Mouse (Mus musculus) intestine, embryonic 16.5 days (tissue): ENCODE measurements at regions not wholly inside any gene's neighbourhood (a gene's known extent, or its start where the extent isn't known, plus 50 kb on each side); places are given as distances from the start of the nearest gene placed in this dataset.
A peak's percentile ranks its signal among the peaks of the same experiment; 100 is the strongest.

ENCODE experiments used
- ATAC-seq: fragments of 200-750 bp; cut with Nextera tagmentation; 2 replicates; pipeline ENCODE4 v1.8.0; 2017; ENCODE audit warnings: moderate TSS enrichment, moderate library complexity
- H3K27ac ChIP-seq: fragments of 300-500 bp; sonication (generic); 2 replicates; pipeline ENCODE4 v1.5.1; 2014; ENCODE audit warnings: mild to moderate bottlenecking, low read length
- H3K27me3 ChIP-seq: fragments of 300-500 bp; sonication (generic); replicated peaks from 2 replicates; pipeline ENCODE4 v1.6.1; 2014; ENCODE audit warnings: low read length, control low read depth, mixed read lengths; ENCODE audit not compliant: control insufficient read depth, insufficient read depth
- H3K36me3 ChIP-seq: fragments of 300-500 bp; sonication (generic); 2 replicates; pipeline ENCODE4 v1.6.1; 2014; ENCODE audit warnings: low read length, control low read depth; ENCODE audit not compliant: control insufficient read depth, insufficient read depth
- H3K4me1 ChIP-seq: fragments of 300-500 bp; sonication (generic); 2 replicates; pipeline ENCODE4 v1.6.1; 2014; ENCODE audit warnings: low read length, control low read depth, mixed read lengths; ENCODE audit not compliant: control insufficient read depth, insufficient read depth
- H3K4me2 ChIP-seq: fragments of 300-500 bp; sonication (generic); 2 replicates; pipeline ENCODE4 v1.6.1; 2014; ENCODE audit warnings: low read depth, low read length, control low read depth
- H3K4me3 ChIP-seq: fragments of 300-500 bp; sonication (generic); 2 replicates; pipeline ENCODE4 v1.5.1; 2014; ENCODE audit warnings: mild to moderate bottlenecking, low read length
- H3K9ac ChIP-seq: fragments of 300-500 bp; sonication (generic); 2 replicates; pipeline ENCODE4 v1.6.1; 2014; ENCODE audit warnings: low read depth, low read length
- H3K9me3 ChIP-seq: fragments of 300-500 bp; sonication (generic); 2 replicates; pipeline ENCODE4 v1.6.1; 2016; ENCODE audit warnings: low read length, control low read depth; ENCODE audit not compliant: control insufficient read depth
- WGBS: fragments of 180-500 bp; shearing (Covaris S2); extraction: QIAGEN DNeasy Blood & Tissue Kit; methylation state at CpG from one replicate; pipeline ENCODE4 v1.1.7; 2014; 5-methylcytosine and 5-hydroxymethylcytosine counted together

DNA sequence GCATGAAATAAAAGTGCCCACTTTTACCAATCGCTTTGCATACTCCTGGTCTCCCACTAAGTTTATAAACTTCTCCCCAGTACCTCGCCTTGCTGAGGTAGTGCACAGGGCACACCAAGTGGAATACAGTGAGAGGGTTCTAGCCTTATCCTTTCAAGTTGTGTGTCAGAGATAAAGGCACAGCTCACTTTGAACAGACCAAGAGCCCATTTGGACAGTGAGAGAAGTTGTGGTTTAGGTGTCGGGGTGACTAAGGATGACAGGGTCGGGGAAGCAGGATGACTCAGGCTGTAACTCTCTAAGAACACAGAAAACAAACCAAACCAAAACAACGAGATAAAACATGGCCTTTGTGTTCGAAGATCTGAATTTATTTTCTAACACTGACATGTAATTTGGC lies 345.4 kb downstream of the Bcl11a start:
- Histone ChIP-seq H3K27me3 (no peaks in the 10 kb centered on the region), H3K9ac (no peak overlapping the region), H3K27ac (no peak overlapping the region), H3K36me3 (no peaks in the 10 kb centered on the region), H3K4me3 (no peak overlapping the region), H3K4me2 (no peak overlapping the region), H3K4me1 (no peaks in the 10 kb centered on the region), H3K9me3 (no peaks in the 10 kb centered on the region)
- WGBS: 87% methylated on average over 6 of the region's 6 CpGs
- no peak for ATAC-seq

DNA sequence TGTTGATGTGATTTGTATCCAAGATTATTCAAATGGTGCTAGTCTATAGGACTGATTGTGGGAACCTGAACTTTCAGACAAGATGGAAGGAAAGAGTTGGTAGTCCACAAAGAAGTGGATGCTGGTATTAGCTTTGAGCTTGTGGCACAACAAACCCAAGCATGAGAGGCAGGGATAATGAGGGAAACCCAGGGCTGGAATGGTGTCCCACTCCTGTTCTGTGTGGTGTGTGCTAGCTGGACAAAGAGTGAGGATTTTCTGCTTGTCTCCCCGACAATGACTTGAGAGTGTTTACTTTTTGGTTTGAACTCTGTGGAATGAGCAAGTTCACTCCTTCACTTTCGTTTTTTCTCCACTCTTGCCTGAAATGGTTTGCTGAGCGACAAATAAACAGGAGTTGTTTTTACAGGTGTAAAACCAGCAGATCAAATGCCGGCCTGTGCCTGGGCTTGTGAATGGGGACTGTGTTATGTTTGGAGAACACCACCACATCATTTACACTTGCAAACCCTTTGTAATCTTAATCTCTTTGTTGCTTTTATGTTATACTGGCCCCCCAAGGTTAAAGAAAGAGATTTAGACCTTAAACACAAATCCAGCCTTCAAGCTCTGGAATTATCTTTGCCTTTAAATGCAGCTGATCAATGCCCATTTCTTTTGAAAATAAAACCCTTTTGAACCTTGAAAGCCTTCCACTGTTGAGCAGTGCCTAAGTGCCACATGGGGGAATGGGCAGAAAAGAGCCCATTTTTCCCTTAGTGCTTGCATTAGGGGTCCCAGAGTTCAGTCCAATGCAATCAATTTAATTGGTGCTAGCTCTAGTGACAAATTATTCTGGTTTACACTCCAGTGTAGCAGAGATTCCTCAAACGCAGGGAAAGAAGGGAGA lies 349.4 kb downstream of the Bcl11a start:
- Histone ChIP-seq H3K27me3 (no peaks in the 10 kb centered on the region), H3K27ac (no peak overlapping the region), H3K4me2 (no peak overlapping the region), H3K9ac (no peak overlapping the region), H3K4me1 (no peaks in the 10 kb centered on the region), H3K9me3 (no peaks in the 10 kb centered on the region), H3K36me3 (no peaks in the 10 kb centered on the region), H3K4me3 (no peak overlapping the region)
- 45% methylated on average over 5 of the region's 5 CpGs for WGBS
- no peak for ATAC-seq

DNA sequence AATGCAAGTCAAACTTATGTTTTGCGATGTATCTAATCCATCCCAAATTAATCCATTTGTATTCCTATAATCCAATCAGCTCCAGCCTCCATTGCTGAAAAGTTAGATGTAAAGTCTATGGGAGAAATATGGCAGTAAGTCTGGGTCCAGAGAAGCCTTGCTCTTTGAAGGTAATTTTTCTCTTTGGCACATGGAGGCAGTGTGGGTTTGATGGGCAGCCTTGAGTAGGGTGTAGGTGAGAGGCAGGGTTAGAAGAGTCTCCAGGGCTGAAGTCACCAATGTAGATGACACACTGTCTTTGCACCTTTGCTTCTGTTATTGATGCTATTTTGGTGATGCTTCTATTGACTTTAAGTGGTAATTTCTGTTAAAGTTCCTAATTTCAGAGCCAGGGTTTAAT lies 370.8 kb downstream of the Bcl11a start:
- 93% methylated on average over 1 of the region's 1 CpGs for WGBS
- Histone ChIP-seq H3K27me3 (no peaks in the 10 kb centered on the region), H3K9ac (no peak overlapping the region), H3K4me2 (no peak overlapping the region), H3K27ac (no peak overlapping the region), H3K4me1 (no peaks in the 10 kb centered on the region), H3K4me3 (no peak overlapping the region), H3K36me3 (no peaks in the 10 kb centered on the region), H3K9me3 (no peaks in the 10 kb centered on the region)
- no peak for ATAC-seq

DNA sequence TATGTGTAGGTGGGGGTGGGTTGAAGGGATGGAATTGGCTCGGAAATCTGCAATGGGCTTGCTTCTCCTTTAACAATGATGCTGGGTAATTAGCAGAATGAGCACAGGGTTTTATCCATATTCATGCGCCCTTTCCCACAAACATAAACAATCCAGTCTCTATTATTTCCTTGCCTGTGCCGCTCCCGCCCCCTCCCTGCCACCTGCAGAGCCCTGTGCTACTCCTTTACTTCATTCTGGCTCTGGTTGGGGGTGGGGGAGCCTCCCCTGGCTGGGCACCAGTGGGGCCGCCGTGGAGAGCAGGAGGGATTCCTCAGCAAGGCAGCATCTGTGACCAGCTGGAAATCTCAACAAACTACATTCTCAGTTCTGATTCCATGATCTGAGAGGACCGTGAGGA lies 374.4 kb downstream of the Bcl11a start:
- H3K27ac ChIP-seq: no peak overlapping the region
- no peaks in the 10 kb centered on the region for H3K27me3 ChIP-seq
- H3K4me2 ChIP-seq: no peak overlapping the region
- H3K4me1 ChIP-seq: no peaks in the 10 kb centered on the region
- H3K9ac ChIP-seq: no peak overlapping the region
- no peak for ATAC-seq
- H3K4me3 ChIP-seq: no peak overlapping the region
- 62% methylated on average over 7 of the region's 7 CpGs for WGBS
- H3K36me3 ChIP-seq: no peaks in the 10 kb centered on the region
- H3K9me3 ChIP-seq: no peaks in the 10 kb centered on the region

DNA sequence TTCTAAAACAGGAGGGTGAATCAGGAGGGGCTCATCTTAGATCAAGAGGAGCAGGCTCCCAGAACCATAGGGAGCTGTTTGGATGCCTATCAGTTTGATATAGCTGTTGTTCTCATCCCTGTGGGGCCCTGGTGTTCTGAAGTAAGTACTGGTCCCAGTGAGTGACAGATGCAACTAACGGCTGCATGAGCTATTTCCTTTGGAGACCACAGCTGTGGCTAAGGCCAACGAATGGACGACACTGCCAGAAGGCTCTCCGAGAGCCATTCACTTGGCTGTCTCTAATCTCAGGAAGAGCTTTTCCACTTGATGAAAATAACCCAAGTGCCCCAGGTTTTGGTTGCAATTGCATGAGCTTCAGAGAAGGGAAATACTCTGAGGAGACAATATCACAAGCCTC lies 386.8 kb downstream of the Bcl11a start:
- no peak overlapping the region for H3K4me3 ChIP-seq
- H3K4me2 ChIP-seq: no peak overlapping the region
- no peaks in the 10 kb centered on the region for H3K36me3 ChIP-seq
- no peak overlapping the region for H3K9ac ChIP-seq
- H3K4me1 ChIP-seq: no peaks in the 10 kb centered on the region
- no peaks in the 10 kb centered on the region for H3K9me3 ChIP-seq
- H3K27me3 ChIP-seq: no peaks in the 10 kb centered on the region
- WGBS: 70% methylated on average over 4 of the region's 4 CpGs
- H3K27ac ChIP-seq: no peak overlapping the region
- no peak for ATAC-seq

DNA sequence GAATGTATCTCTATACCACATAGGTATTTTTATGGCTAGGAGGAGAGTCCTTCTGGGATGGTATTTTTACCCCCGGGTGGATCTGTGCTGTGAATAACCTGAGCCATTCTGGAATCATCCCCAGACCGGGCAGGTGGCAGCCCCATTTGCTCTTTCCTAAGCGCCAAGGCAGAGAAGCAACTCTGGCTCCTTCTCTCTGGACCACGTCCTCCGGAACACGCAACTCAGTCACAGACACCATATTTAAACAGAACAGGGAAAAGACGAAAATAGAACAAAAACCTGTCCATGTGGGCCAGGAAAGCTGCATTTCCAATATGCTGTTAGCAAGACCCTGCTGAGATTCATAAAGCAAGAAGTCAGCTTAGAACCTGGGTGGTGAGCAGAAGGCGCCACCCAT lies 389.6 kb downstream of the Bcl11a start:
- Histone ChIP-seq H3K9ac (no peak overlapping the region), H3K27me3 (no peaks in the 10 kb centered on the region), H3K36me3 (no peaks in the 10 kb centered on the region), H3K9me3 (no peaks in the 10 kb centered on the region), H3K27ac (no peak overlapping the region), H3K4me3 (no peak overlapping the region), H3K4me1 (0 out of 2 replicates have a peak, but pooled peaks cover 3% of the 10 kb centered on the region), H3K4me2 (no peak overlapping the region)
- WGBS: 88% methylated on average over 8 of the region's 8 CpGs
- no peak for ATAC-seq

DNA sequence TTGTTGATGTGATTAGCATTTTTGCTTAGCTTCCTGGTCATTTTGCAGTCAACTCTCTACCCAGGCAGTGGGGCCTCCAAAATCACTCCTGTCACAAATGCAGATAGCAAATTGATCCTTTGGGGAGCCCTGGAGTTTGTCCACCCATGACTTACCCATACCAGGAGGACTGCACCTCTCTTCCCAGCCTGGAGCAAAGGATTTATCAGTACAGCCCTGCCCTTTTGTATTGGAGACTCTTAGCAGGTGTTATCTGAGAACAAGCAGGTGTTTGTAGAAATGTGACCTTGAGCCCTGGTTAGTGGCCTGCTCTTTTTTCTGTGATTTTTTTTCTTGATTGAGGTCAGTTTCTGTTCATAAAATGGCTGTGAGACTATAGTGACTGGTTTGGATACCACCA lies 392.6 kb downstream of the Bcl11a start:
- Histone ChIP-seq H3K9me3 (no peaks in the 10 kb centered on the region), H3K4me2 (no peak overlapping the region; the same call in 1 of the 2 replicates), H3K9ac (no peak overlapping the region), H3K4me1 (peaks cover 9% of the 10 kb centered on the region; the same call in 1 of the 2 replicates), H3K36me3 (no peaks in the 10 kb centered on the region), H3K27ac (peak overlapping the region; percentile 60), H3K27me3 (no peaks in the 10 kb centered on the region), H3K4me3 (no peak overlapping the region)
- peak; percentile 76 for ATAC-seq

DNA sequence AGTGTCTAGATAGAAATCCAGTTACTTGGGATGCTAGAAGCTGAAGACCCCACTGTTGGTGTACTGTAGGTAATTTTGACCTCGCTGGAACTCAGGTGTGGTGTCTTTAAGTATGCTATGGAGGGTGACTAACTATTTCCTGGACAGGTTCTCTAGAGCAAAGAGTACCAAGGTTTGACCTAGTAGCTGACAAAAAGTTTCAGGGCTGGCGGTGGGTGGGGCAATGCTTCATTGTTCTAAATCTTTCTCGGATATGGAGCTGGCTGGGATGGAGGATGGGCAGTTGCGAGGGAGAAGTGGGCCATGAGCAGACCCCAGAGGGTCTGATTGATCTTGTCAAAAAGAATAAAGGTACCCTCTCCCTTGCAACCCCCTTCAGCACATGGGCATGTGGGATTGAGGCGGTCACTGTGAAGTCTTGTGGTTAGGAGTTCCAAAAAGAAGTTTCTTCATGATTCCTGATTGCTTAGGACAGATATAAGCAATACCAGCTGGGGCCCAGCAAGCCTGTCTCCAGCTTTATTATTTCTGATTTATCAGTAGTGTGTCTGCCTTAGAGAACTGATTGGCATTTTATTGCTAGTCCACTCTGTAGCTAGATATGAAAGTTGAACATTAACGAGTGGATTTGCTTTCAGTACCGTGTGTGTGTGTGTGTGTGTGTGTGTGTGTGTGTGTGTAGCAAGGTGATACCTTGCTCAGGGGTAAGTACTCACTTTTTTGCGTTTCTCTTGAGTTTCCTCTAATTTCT lies 394.9 kb downstream of the Bcl11a start:
- Histone ChIP-seq H3K4me3 (no peak overlapping the region), H3K27ac (peak overlapping the region; percentile 79), H3K9me3 (no peaks in the 10 kb centered on the region), H3K4me2 (peak overlapping the region; percentile 37), H3K27me3 (no peaks in the 10 kb centered on the region), H3K9ac (no peak overlapping the region), H3K36me3 (no peaks in the 10 kb centered on the region), H3K4me1 (peaks cover 9% of the 10 kb centered on the region; the same call in 1 of the 2 replicates)
- peak; percentile 94 for ATAC-seq
- WGBS: 57% methylated on average over 8 of the region's 8 CpGs

DNA sequence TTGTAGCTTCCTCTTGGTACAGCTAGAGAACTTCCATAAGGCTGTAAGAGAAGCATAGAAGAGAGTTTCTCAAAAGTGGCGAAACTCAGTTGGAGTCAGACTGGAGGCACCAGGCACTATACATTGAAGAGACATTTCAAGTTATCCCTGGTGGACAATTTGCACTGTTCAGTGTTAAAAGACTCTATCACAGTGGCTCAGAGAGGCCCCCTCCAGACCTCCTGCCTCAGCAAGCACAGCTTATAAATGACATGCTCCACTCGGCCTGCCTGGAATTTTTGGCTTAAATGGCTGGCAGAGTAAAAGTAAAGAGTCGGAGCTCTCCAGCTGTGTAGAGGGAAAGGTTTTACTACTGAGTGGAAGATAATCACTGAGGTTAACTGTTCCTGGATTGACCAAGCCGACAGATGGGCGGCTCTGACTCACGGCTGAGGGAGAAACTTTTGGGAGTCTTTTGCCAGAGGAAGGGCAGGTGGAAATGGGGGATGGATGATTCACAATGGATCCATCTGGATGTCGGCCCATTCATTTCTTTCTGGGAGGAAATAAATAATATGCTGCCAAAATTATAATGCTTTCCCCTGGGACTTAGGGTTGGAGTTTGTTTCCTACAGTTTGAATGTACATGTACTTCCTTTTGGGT lies 395.6 kb downstream of the Bcl11a start:
- 41% methylated on average over 7 of the region's 7 CpGs for WGBS

More for the DNA sequence above, 395.6 kb downstream of the Bcl11a start:
- Histone ChIP-seq H3K9me3 (no peaks in the 10 kb centered on the region), H3K4me1 (peaks cover 9% of the 10 kb centered on the region; the same call in 1 of the 2 replicates), H3K36me3 (no peaks in the 10 kb centered on the region), H3K4me3 (no peak overlapping the region), H3K27ac (peak overlapping the region; percentile 61), H3K27me3 (no peaks in the 10 kb centered on the region), H3K9ac (no peak overlapping the region), H3K4me2 (peak overlapping the region; percentile 11; the same call in 1 of the 2 replicates)
- peak; percentile 42 for ATAC-seq
